In the genomic region with DNA sequence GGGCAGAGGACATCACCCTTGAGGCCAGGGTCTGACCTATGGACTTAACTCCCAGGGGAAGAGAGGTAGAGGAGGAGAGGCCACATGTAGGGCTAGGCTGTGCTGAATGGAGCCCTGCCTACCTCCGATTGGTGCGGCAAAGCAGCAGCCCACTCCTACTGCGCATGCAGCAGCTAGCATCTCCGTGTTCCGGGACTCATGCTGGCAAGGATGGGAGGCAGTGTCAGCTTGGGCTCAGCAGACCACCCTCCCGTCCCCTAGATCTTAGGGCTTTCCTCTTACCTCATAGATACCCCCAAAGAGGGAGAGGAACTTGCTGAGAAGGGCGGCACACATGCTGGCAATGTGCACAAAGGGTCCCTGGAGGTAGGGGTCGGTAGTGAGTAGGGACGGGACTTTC, we compare ENCODE assay signal across 19 mouse cellular contexts. TPM values are rescaled to one million over a fixed set of nuclear protein-coding genes. Genes with fewer than 3 reads are reported as not detected.
A peak's percentile ranks its signal among the peaks of the same experiment; 100 is the strongest.
DNase-seq lines count a peak whose midpoint lies in the region; ATAC-seq and TF ChIP-seq lines count a peak whose summit lies in the region.
"Had no signal": no experiment of that assay in that cellular context is flagged by ENCODE, and none has a peak within 500 bp of the region (broad histone marks: within the 10 kb centered on the region; RNA-seq: fewer than 3 reads in every experiment).

No protein-coding gene starts in this region.

- no peak for ATAC-seq in lung, postnatal 0 days
- ATAC-seq in liver, embryonic 12.5 days, result no peak
- no peak for ATAC-seq in liver, embryonic 16.5 days (ENCODE audit: low read depth)
- ATAC-seq in neural tube, embryonic 15.5 days (ENCODE audit: low FRiP score), result no peak
- ATAC-seq: forebrain, embryonic 15.5 days; hindbrain, embryonic 16.5 days; inflammation-experienced regulatory T-cells, adult 6 months had no signal

- H3K36me3 ChIP-seq in lung, postnatal 0 days (ENCODE audit: insufficient read depth, low read length), result no peaks in the 10 kb centered on the region
- peaks cover 64% of the 10 kb centered on the region for H3K36me3 ChIP-seq in liver, embryonic 12.5 days
- peaks cover 17% of the 10 kb centered on the region for H3K36me3 ChIP-seq in liver, embryonic 16.5 days (ENCODE audit: control insufficient read depth, insufficient read depth)
- H3K36me3 ChIP-seq in neural tube, embryonic 15.5 days, result peaks cover 40% of the 10 kb centered on the region

- DNase-seq in heart, adult 11 months, result peak; percentile 91
- DNase-seq in heart, postnatal 4 days, result no peak
- DNase-seq in lung, postnatal 0 days (ENCODE audit: low spot score), result no peak
- DNase-seq in lung, postnatal 14 days, result no peak
- no peak for DNase-seq in embryo, embryonic 9.5 days (ENCODE audit: extremely low spot score)
- DNase-seq: adrenal gland, adult 8-10 months; cerebellum, adult 8-10 months; cerebellum, postnatal 25 days; gastrocnemius, postnatal 14 days had no signal

- peaks cover 8% of the 10 kb centered on the region; the same call in 1 of the 2 replicates for H3K4me1 ChIP-seq in lung, postnatal 0 days (ENCODE audit: insufficient read depth, low read depth, low read length)
- H3K4me1 ChIP-seq in liver, embryonic 12.5 days, result peaks cover 95% of the 10 kb centered on the region
- H3K4me1 ChIP-seq in liver, embryonic 16.5 days (ENCODE audit: control insufficient read depth, low read depth, low read length), result peaks cover 64% of the 10 kb centered on the region
- H3K4me1 ChIP-seq in neural tube, embryonic 15.5 days, result peaks cover 39% of the 10 kb centered on the region

- TF ChIP-seq EP300 in lung, postnatal 0 days (IDR thresholded peaks at IDR 0.05), result no peak

- no peak overlapping the region for H3K4me2 ChIP-seq in lung, postnatal 0 days (replicated peaks; ENCODE audit: low read depth, low read length)
- H3K4me2 ChIP-seq in liver, embryonic 12.5 days, result peak overlapping the region; percentile 97
- no peak overlapping the region for H3K4me2 ChIP-seq in liver, embryonic 16.5 days (ENCODE audit: low read depth, low read length)
- H3K4me2 ChIP-seq in neural tube, embryonic 15.5 days, result no peak overlapping the region
- H3K4me2 ChIP-seq: embryonic facial prominence, embryonic 13.5 days; forebrain, embryonic 15.5 days had no signal

- no peak overlapping the region for H3K4me3 ChIP-seq in lung, postnatal 0 days (ENCODE audit: low read depth, low read length)
- H3K4me3 ChIP-seq in liver, embryonic 12.5 days, result no peak overlapping the region
- no peak overlapping the region for H3K4me3 ChIP-seq in liver, embryonic 16.5 days (ENCODE audit: low read depth, low read length)
- no peak overlapping the region for H3K4me3 ChIP-seq in neural tube, embryonic 15.5 days (replicated peaks)
- H3K4me3 ChIP-seq: embryonic facial prominence, embryonic 13.5 days; forebrain, embryonic 10.5 days; forebrain, embryonic 15.5 days; heart, embryonic 12.5 days had no signal

- H3K9ac ChIP-seq in lung, postnatal 0 days (replicated peaks; ENCODE audit: low read depth), result no peak overlapping the region
- H3K9ac ChIP-seq in liver, embryonic 12.5 days, result peak overlapping the region; percentile 84; the same call in 1 of the 2 replicates
- peak overlapping the region; percentile 83; the same call in 1 of the 2 replicates for H3K9ac ChIP-seq in liver, embryonic 16.5 days (ENCODE audit: low read depth, low read length)
- no peak overlapping the region for H3K9ac ChIP-seq in neural tube, embryonic 15.5 days (replicated peaks)
- H3K9ac ChIP-seq: embryonic facial prominence, embryonic 13.5 days; forebrain, embryonic 15.5 days; heart, embryonic 12.5 days had no signal

- no peak overlapping the region for H3K27ac ChIP-seq in lung, postnatal 0 days (ENCODE audit: low read length)
- peak overlapping the region; percentile 91 for H3K27ac ChIP-seq in liver, embryonic 12.5 days
- H3K27ac ChIP-seq in liver, embryonic 16.5 days (ENCODE audit: low read length), result peak overlapping the region; percentile 82; the same call in 1 of the 2 replicates
- H3K27ac ChIP-seq in neural tube, embryonic 15.5 days (replicated peaks), result no peak overlapping the region
- H3K27ac ChIP-seq: embryonic facial prominence, embryonic 13.5 days; forebrain, embryonic 10.5 days; forebrain, embryonic 15.5 days had no signal

- TF ChIP-seq CTCF in lung, postnatal 0 days (IDR thresholded peaks at IDR 0.05), result peak; percentile 6; the same call in 1 of the 2 replicates

- H3K27me3 ChIP-seq in lung, postnatal 0 days (replicated peaks; ENCODE audit: insufficient read depth, low read length), result no peaks in the 10 kb centered on the region
- no peaks in the 10 kb centered on the region for H3K27me3 ChIP-seq in liver, embryonic 12.5 days (replicated peaks)
- no peaks in the 10 kb centered on the region for H3K27me3 ChIP-seq in liver, embryonic 16.5 days (ENCODE audit: control insufficient read depth, insufficient read depth, low read depth, low read length)
- no peaks in the 10 kb centered on the region for H3K27me3 ChIP-seq in neural tube, embryonic 15.5 days (replicated peaks)
- H3K27me3 ChIP-seq: embryonic facial prominence, embryonic 13.5 days; forebrain, embryonic 15.5 days; heart, embryonic 12.5 days had no signal

- no peaks in the 10 kb centered on the region for H3K9me3 ChIP-seq in lung, postnatal 0 days (ENCODE audit: low read length)
- no peaks in the 10 kb centered on the region for H3K9me3 ChIP-seq in liver, embryonic 12.5 days (replicated peaks)
- H3K9me3 ChIP-seq in liver, embryonic 16.5 days (replicated peaks; ENCODE audit: control insufficient read depth, low read length), result no peaks in the 10 kb centered on the region
- no peaks in the 10 kb centered on the region for H3K9me3 ChIP-seq in neural tube, embryonic 15.5 days (replicated peaks)
- H3K9me3 ChIP-seq: embryonic facial prominence, embryonic 13.5 days; forebrain, embryonic 10.5 days; forebrain, embryonic 15.5 days; heart, embryonic 12.5 days had no signal

- 84% methylated on average over 9 of the region's 9 CpGs for WGBS in lung, postnatal 0 days
- WGBS in liver, embryonic 12.5 days (ENCODE audit: insufficient replicate concordance), result 73% methylated on average over 9 of the region's 9 CpGs
- WGBS in liver, embryonic 16.5 days (ENCODE audit: insufficient replicate concordance), result 77% methylated on average over 9 of the region's 9 CpGs
- WGBS in neural tube, embryonic 15.5 days, result 80% methylated on average over 9 of the region's 9 CpGs

RNA-seq across cellular contexts. Expression of a gene that starts 5.3 kb away (rescaled TPM):
- 10 to 100 TPM; 15.6 to 16.7 TPM for total RNA-seq in heart, postnatal 4 days (2021)
- polyA plus RNA-seq in lung, postnatal 0 days (2015; fragmentation: Nextera tagmentation; extraction: Ambion mirVana), result 37.5 and 48.2 TPM in 2 replicates
- 66.1 and 68.4 TPM in 2 replicates for polyA plus RNA-seq in liver, embryonic 12.5 days (2016; fragmentation: Nextera tagmentation; extraction: Ambion mirVana)
- polyA plus RNA-seq in liver, embryonic 16.5 days (2015; fragmentation: Nextera tagmentation; extraction: Ambion mirVana), result 27.7 and 31.6 TPM in 2 replicates
- 90.9 and 95.4 TPM in 2 replicates for polyA plus RNA-seq in neural tube, embryonic 15.5 days (2015; fragmentation: Nextera tagmentation; extraction: Ambion mirVana)

RNA-seq across cellular contexts. Expression of a gene that starts 5.4 kb away (rescaled TPM):
- total RNA-seq in heart, postnatal 4 days (2021), result 1 to 10 TPM; 3.2 to 4.5 TPM
- 1.8 and 1.9 TPM in 2 replicates for polyA plus RNA-seq in lung, postnatal 0 days (2015; fragmentation: Nextera tagmentation; extraction: Ambion mirVana)
- 14.0 and 14.5 TPM in 2 replicates for polyA plus RNA-seq in liver, embryonic 12.5 days (2016; fragmentation: Nextera tagmentation; extraction: Ambion mirVana)
- polyA plus RNA-seq in liver, embryonic 16.5 days (2015; fragmentation: Nextera tagmentation; extraction: Ambion mirVana), result 9.7 and 11.5 TPM in 2 replicates
- 27.4 and 34.6 TPM in 2 replicates for polyA plus RNA-seq in neural tube, embryonic 15.5 days (2015; fragmentation: Nextera tagmentation; extraction: Ambion mirVana)

RNA-seq across cellular contexts. Expression of a gene that starts 19.1 kb away (rescaled TPM):
- total RNA-seq in heart, postnatal 4 days (2021), result 10 to 100 TPM in 1 of 2 experiments, 1 to 10 TPM in 1; 10.0 to 13.8 TPM
- polyA plus RNA-seq in lung, postnatal 0 days (2015; fragmentation: Nextera tagmentation; extraction: Ambion mirVana), result 8.4 and 8.9 TPM in 2 replicates
- 2.1 and 2.6 TPM in 2 replicates for polyA plus RNA-seq in liver, embryonic 12.5 days (2016; fragmentation: Nextera tagmentation; extraction: Ambion mirVana)
- 1.4 and 2.3 TPM in 2 replicates for polyA plus RNA-seq in liver, embryonic 16.5 days (2015; fragmentation: Nextera tagmentation; extraction: Ambion mirVana)
- 42.2 and 48.6 TPM in 2 replicates for polyA plus RNA-seq in neural tube, embryonic 15.5 days (2015; fragmentation: Nextera tagmentation; extraction: Ambion mirVana)

RNA-seq across cellular contexts. Expression of a gene that starts 20.7 kb away (rescaled TPM):
- 1 to 10 TPM; 1.6 to 1.9 TPM for total RNA-seq in heart, postnatal 4 days (2021)
- polyA plus RNA-seq in lung, postnatal 0 days (2015; fragmentation: Nextera tagmentation; extraction: Ambion mirVana), result 1.5 and 1.7 TPM in 2 replicates
- polyA plus RNA-seq in liver, embryonic 12.5 days (2016; fragmentation: Nextera tagmentation; extraction: Ambion mirVana), result 0.54 and 0.96 TPM in 2 replicates
- polyA plus RNA-seq in liver, embryonic 16.5 days (2015; fragmentation: Nextera tagmentation; extraction: Ambion mirVana), result 0.32 and 0.39 TPM in 2 replicates
- polyA plus RNA-seq in neural tube, embryonic 15.5 days (2015; fragmentation: Nextera tagmentation; extraction: Ambion mirVana), result 6.3 and 7.5 TPM in 2 replicates
- total RNA-seq: CH12.LX had no signal
- polyA plus RNA-seq: inflammation-experienced regulatory T-cells, adult 6 months had no signal

RNA-seq across cellular contexts. Expression of a gene that starts 22.1 kb away (rescaled TPM):
- under 1 TPM in 1 of 2 experiments, not detected in 1; 0.27 TPM for total RNA-seq in heart, postnatal 4 days (2021)
- polyA plus RNA-seq in lung, postnatal 0 days (2015; fragmentation: Nextera tagmentation; extraction: Ambion mirVana), result 0.54 and 0.81 TPM in 2 replicates
- 2.7 and 2.8 TPM in 2 replicates for polyA plus RNA-seq in liver, embryonic 12.5 days (2016; fragmentation: Nextera tagmentation; extraction: Ambion mirVana)
- 5.1 and 6.1 TPM in 2 replicates for polyA plus RNA-seq in liver, embryonic 16.5 days (2015; fragmentation: Nextera tagmentation; extraction: Ambion mirVana)
- polyA plus RNA-seq in neural tube, embryonic 15.5 days (2015; fragmentation: Nextera tagmentation; extraction: Ambion mirVana), result 1.0 and 1.2 TPM in 2 replicates
- polyA plus RNA-seq: inflammation-experienced regulatory T-cells, adult 6 months had no signal

Comparison
In these comparisons a context has a peak if more than half of its experiments do, and no peak if none do; other contexts are left out.
1. H3K27ac ChIP-seq: peak in liver, embryonic 12.5 days (single experiment) and liver, embryonic 16.5 days (single experiment); none in lung, postnatal 0 days (single experiment) and neural tube, embryonic 15.5 days (single experiment).
2. H3K9ac ChIP-seq: peak in liver, embryonic 12.5 days (single experiment) and liver, embryonic 16.5 days (single experiment); none in lung, postnatal 0 days (single experiment) and neural tube, embryonic 15.5 days (single experiment).